Mouse (Mus musculus) erythroid progenitor cell, adult 5-6 weeks (primary cell): ENCODE data around the gene Plxnc1. TPM values are rescaled to one million over a fixed set of nuclear protein-coding genes. Genes with fewer than 3 reads are reported as not detected.

Experiments
- ATAC-seq: replicated peaks from 2 replicates; pipeline ENCODE4 v1.8.0; 2016; ENCODE audit warnings: moderate number of reproducible peaks, mild to moderate bottlenecking, moderate TSS enrichment, inconsistent platforms; ENCODE audit not compliant: poor library complexity, low FRiP score, severe bottlenecking
- total RNA-seq, 2 experiments: library from RNA; stranded (forward) in 1 of 2; stranded (reverse) in 1 of 2; fragments of 150-400 nt in 1 of 2; fragments of 186-747, 209-891 nt in 1 of 2; gene quantifications; 2 replicates each; pipeline versions ENCODE4 v1.2.3 to v1.2.4; 2015 to 2017; ENCODE audit warnings: low replicate concordance in 2 of 2

The Plxnc1 gene
- total RNA-seq (2015; ENCODE audit: low replicate concordance) (18.4 and 29.9 TPM in 2 replicates), total RNA-seq (2017; ENCODE audit: low replicate concordance) (8.7 and 9.5 TPM in 2 replicates)

- no peak for ATAC-seq
Observed at GRCm38 (mm10) chr10:94944691-94945205, at the start of gene Plxnc1. Gene Plxnc1 (minus strand): TSS chr10:94944835.

DNA sequence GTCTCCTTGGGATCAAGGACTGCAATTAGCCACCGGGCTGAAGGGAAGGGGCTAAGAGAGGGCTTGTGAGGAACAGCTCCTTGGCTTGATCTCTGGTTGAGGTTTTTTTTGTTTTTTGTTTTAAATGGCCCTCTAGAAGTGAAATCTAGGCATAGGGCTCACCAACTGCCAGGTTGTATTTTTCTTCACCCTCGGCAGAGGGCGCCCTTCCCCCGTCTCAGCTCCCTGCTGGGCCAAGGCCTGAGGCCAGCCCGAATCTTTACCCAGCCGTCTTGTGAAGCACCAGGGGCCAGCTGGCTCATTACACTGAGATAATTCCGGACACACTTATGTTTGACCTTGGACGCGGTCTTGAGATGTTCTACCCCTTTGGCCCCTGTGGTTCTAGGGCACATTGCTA is 47.5 kb upstream of the Plxnc1 start:
- ATAC-seq: no peak; the same call in 1 of the 2 replicates

- ATAC-seq: no peak
Observed at GRCm38 (mm10) chr10:94991564-94992097, 47.0 kb upstream of the Plxnc1 start.

GRCm38 (mm10) chr10:94990768-94991563 is 46.3 kb upstream of the Plxnc1 start:
- no peak for ATAC-seq

GRCm38 (mm10) chr10:94989321-94989720 is 44.7 kb upstream of the Plxnc1 start:
- ATAC-seq: no peak

DNA sequence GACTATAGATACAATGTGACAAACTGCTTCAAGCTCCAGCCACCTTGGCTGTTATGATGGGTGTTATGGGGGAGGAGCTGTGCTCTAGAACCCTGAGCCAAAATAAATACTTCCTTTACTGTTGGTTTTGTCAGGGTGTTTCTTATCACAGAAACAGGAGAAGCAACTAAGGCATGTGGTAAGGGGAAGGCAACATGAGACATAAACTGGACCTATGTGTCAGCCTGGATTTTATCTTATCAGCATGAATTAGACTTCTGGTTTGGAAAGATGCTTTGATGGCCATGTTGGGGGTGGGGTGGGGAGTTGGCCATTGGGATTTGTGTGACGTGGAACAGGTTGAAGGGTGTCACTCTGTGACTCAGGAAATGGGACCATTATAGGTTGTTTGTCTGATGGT is 40.5 kb upstream of the Plxnc1 start:
- ATAC-seq: no peak

GRCm38 (mm10) chr10:94982528-94982927 is 37.9 kb upstream of the Plxnc1 start:
- ATAC-seq: no peak

DNA sequence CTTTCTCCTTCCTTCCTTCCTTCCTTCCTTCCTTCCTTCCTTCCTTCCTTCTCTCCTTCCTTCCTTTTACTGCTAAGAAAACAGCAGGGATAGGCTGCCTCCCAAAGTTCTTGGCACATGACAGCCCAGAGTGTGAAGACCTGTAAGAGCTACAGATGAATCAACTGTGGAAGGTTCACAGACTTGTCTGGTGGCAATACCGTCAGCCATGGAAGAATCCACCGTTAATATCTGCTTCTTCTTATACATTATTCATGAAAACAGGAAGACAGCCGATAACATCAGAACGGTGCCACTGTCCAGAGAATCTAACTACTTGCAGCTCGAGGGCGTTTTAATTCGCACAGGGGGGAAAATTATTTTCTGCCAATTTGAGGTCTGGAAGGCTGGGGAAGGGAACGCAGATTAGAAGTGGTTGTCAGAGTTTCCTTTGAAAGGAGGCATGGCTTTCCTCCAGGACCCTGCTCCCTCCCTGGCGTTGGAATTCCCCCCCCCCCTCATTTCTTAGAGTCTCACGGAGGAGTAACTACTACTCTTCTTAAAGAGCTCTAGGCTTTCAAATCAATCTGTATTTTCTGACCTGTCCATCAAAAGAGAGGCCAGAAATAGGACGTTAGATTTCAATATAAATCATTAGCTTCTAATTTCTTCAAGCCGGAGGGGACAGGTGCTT is 37.0 kb upstream of the Plxnc1 start:
- ATAC-seq: no peak

- ATAC-seq: no peak
Observed at GRCm38 (mm10) chr10:94978265-94978822, 33.7 kb upstream of the Plxnc1 start.

DNA sequence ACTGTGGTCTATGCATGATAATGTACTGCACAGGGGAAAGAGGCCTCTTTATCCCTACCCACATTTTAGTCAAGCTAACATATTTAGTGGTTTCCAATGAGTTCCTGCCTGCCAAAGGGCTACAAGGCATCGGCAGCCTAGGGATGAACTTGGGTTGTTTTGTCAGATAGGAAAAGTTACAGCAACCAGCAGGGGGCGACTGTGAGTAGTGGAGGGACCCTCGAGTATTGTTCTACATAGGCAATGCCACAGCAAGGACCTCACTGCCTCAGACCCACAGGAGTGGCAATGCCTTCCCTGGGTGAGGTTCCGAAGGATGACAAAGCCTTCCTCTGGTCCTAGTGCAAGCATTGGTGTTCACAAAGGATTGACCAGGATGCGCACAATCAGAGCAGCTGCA is 31.7 kb upstream of the Plxnc1 start:
- no peak for ATAC-seq

DNA sequence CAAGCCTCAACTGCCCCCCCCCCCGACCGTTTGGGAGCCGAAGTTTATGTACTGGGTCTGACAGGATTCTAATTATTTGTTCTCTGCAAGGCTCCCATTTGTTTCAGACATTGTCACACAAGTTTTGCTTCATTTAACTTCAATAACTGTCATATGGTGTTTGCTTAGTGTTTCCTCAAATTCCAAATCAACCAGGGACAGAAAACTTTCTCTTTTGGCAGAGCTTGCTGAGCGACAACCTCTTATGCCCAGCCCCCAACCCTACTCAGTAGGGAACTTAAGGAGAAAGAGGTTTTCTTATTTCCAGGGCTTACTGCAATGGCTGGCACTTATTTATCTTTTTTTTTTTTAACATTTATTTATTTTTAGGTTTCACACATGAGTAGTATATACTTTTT is 30.5 kb upstream of the Plxnc1 start:
- ATAC-seq: no peak

GRCm38 (mm10) chr10:94974345-94975098 is 29.9 kb upstream of the Plxnc1 start:
- no peak for ATAC-seq

DNA sequence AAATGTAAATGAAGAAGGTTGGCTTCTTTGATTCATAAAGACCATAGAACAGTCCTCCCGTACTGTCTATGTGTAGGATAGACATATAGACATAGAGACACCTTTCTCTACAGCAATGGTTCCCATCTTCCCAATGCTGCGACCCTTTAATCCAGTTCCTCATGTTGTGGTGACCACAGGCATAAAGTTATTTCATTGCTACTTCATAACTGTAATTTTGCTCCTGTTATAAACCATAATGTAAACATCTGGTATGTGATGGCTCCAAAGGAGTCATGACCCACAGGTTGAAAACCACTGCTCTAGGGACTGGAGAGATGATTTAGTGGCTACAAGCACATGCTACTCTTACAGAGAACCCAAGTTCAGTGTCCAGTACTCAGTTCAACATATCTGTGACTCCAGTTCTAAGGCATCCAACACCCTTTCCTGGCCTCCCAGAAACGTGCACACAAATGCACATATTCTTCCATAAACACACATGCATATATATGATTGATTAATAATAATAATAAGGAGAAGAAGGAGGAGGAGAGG is 27.1 kb upstream of the Plxnc1 start:
- ATAC-seq: no peak

DNA sequence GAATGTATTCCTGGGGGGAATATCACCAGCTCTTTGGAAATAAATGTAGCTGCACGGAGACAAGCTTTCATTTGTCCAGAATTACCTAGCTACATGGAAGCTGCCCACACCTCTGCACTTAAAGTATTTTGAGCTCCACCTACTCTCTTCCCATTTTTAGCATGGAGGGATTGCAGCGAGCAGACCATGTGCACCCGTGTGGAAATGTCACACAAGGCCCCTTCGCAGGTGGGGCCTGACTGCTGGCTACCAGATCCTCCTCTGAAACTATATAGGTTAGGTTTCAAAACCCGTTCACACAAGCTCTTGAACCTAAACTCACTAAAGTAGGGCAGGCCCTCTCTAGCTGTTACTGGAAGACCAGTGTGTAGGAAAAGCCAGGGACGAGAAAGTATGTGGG is 25.6 kb upstream of the Plxnc1 start:
- no peak for ATAC-seq

DNA sequence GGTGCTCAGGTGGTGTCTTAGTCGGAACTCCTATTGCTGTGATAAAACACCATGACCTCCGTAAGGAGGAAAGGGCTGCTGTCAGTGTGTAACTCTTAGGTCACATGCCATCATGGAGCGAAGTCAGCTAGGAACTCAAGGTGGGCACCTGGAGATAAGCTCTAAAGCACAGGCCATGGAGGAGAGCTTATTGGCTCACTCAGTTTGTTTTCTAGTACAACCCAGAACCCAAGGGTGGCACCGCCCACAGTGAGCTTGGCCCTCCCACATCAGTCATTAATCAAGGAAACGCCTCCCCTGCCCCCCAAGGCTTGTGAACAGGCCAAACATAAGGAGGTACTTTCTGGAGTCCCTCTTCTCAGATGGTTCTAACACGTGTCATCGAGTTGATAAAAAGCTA is 22.8 kb upstream of the Plxnc1 start:
- ATAC-seq: no peak

DNA sequence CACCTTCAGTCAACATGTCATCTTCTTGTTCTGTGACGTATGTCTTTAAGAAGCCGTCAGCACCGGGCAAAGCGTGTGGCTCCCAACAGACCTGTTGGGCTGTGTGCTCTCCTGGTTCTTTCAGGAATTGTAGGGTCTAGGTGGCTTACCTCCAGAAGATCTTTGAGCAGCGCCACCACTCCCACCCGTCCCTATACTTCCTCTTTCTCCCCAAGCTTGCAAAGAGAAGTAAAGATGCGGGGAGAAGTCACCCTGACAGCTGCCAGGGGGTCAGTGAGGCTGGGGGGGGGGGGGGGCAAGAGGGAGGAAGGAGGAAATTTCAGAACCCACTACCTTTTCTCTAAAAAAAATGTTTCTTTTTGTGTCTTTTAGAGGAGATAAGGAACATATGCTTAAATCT is 22.2 kb upstream of the Plxnc1 start:
- ATAC-seq: no peak

GRCm38 (mm10) chr10:94965093-94965492 is 20.5 kb upstream of the Plxnc1 start:
- no peak for ATAC-seq

DNA sequence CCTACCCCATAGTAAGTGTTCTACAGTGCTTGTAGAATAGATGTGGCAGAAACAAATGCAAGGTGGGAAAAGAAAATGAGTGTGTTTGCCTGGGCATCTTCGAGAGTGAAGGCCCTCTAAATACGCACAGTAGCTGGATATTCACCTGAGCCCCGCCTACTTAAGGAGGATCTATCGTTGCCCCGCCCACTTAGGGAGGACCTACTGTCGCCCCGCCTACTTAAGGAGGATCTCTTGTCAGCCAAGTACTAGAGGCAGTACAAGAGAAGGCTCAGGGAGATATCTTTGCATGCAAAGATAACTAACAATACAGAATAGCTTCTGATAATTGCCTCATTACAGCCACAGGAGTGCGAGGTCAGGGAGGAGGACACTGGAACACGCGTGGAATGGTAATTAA is 17.4 kb upstream of the Plxnc1 start:
- ATAC-seq: no peak

DNA sequence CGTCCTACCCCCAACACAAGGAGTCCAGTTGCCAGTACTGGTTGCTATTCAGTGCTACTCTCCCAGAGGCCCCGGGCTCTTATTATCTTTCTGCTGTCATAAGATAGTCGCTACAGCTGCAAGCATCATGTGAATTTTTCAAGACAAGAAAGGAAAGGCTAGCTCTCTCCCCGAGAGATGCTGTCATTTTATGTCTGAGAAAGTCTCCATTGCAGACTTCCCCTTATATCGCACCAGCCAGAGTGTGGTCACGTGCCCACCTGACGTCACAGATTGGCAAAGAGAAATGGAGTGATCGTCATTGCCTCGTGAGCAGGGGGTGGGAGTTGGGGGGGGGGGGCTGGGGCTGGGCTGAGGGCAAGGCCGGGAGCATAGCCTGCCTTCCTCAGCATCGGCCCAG is 16.6 kb upstream of the Plxnc1 start:
- no peak for ATAC-seq

DNA sequence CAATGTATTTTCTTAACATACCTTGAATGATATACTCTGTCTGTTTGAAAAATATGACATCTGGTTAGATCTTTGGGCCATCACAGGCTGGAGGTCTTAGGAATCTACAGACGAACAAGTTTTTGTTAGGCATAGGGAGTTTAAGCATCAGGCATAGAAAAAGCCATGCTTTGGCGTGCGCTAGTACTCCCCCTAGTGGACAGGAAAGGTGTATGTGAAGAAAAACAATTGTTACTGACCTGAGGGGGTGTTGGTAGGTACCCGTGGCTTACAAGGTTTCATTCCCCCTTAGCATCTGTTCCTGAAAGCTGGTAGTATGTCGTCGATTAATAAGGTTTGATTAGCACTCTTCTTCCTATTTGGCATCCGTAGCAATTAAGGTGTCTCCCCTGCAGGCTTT is 13.7 kb upstream of the Plxnc1 start:
- ATAC-seq: peak; percentile 68; the same call in 1 of the 2 replicates
